Mouse (Mus musculus): ENCODE data around the gene Ssx9. TPM values are rescaled to one million over a fixed set of nuclear protein-coding genes. Genes with fewer than 3 reads are reported as not detected.
"Not testable (repeated sequence)": the region's sequence is repeated elsewhere in the genome, so short reads cannot be mapped to it uniquely, and the experiment has no call there.

The Ssx9 gene
- not detected for total RNA-seq (2021)
- long read RNA-seq, experiment 1 = 0 reads
- long read RNA-seq, experiment 2 = 0 reads

- not testable (repeated sequence) for DNase-seq (ENCODE audit: low spot score in 2 of 2)
Observed at GRCm38 (mm10) chrX:8748132-8748531, at the start of gene Ssx9. Gene Ssx9 (plus strand): TSS chrX:8748432.

GRCm38 (mm10) chrX:8732907-8733306 lies 15.3 kb upstream of the Ssx9 start:
- DNase-seq (ENCODE audit: low spot score in 2 of 2) = no peak

- DNase-seq (ENCODE audit: low spot score in 2 of 2) = not testable (repeated sequence)
Observed at GRCm38 (mm10) chrX:8803391-8803790, 55.2 kb downstream of the Ssx9 start, which contains the start of gene Ssxb5. Gene Ssxb5 (plus strand): TSS chrX:8803691.

Other genes starting within 250 kb of the Ssx9 start
- gene Gm14459, start 223.5 kb upstream of the Ssx9 start, total RNA-seq (2021) = not detected
- gene Ssxb6, start 200.2 kb upstream of the Ssx9 start, total RNA-seq (2021) = not detected
- not detected for gene Ssxb3, start 156.6 kb upstream of the Ssx9 start, total RNA-seq (2021)
- gene Ssxb8, start 57.6 kb upstream of the Ssx9 start, total RNA-seq (2021) = not detected
- gene Ssxb5, start 55.3 kb downstream of the Ssx9 start, total RNA-seq (2021) = not detected
- not detected for gene Gm6592, start 95.6 kb downstream of the Ssx9 start, total RNA-seq (2021)
- not detected for gene Gm5751, start 125.8 kb downstream of the Ssx9 start, total RNA-seq (2021)
- 1 to 10 TPM; 3.0 to 3.1 TPM for gene B630019K06Rik, start 143.9 kb downstream of the Ssx9 start, total RNA-seq (2021)
- not detected for gene Fthl17b, start 214.5 kb downstream of the Ssx9 start, total RNA-seq (2021)
- not detected for gene Fthl17c, start 228.1 kb downstream of the Ssx9 start, total RNA-seq (2021)
- not detected for gene Fthl17d, start 238.3 kb downstream of the Ssx9 start, total RNA-seq (2021)

Data from gastrocnemius, postnatal 4 days (tissue).